Mouse (Mus musculus) left cerebral cortex, adult 2 months (tissue): ENCODE results near the gene St6galnac4. TPM values are rescaled to one million over a fixed set of nuclear protein-coding genes. Genes with fewer than 3 reads are reported as not detected.

ENCODE experiments used
- DNase-seq, 2 experiments: peaks; one replicate each; pipeline ENCODE4 v3.0.0; 2021 to 2022; ENCODE audit warnings: low spot score in 2 of 2, mixed read lengths in 1 of 2; ENCODE audit errors: extremely low spot score in 1 of 2
- H3K27ac ChIP-seq: fragments of 200-600 bp; 2 replicates; pipeline ENCODE4 v1.8.1; 2022
- H3K4me3 ChIP-seq: fragments of 200-600 bp; 2 replicates; pipeline ENCODE4 v1.8.1; 2022
- CTCF ChIP-seq: fragments of 200-600 bp; IDR thresholded peaks from 2 replicates; pipeline ENCODE4 v1.8.1; 2022; ENCODE audit warnings: antibody characterized with exemption, mild to moderate bottlenecking, moderate library complexity
- intact Hi-C: fragments of 180-260 bp; cut with DNase I; formaldehyde crosslinking; loops from one replicate; pipeline ENCODE4 v1.15.1; 2025
- total RNA-seq, 2 experiments: library from RNA; stranded (reverse); gene quantifications; 2 replicates each; pipeline ENCODE4 v1.2.3; 2021

St6galnac4 gene
- total RNA-seq, 2 experiments from 2014 or later, result 37.2 to 38.0 TPM

DNA sequence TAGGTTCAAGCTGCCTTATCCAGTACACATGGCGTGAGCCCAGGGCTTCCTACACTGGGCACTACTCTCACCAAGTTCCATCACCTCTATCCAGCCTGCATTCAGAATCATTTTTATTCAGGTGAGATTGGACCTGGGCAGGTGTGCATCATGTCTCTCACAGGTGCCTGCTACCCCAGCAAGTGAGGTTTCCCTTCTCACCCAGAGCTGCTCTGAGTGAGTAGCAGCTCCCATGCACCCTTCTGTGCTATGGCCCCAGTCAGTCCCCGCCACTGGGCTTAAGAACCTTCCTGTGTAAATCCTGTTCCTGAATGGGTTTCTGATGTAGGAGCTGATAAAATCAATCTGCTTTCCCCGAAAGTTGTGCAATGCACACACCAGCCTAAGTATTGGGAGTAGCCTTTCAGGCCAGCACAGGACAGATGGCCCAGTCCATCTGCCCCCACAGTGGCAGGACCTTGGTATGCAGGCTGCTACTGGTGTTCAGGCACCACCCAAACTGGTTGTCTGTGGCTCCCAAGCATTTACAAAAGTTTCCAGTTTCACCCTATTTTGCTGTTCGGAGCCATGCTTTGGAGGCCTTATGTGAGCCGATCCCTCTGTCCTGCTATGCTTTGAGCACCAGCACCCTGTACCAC lies 37.3 kb downstream of the St6galnac4 start:
- H3K4me3 ChIP-seq, result no peak overlapping the region
- intact Hi-C loops, result no loop called here
- H3K27ac ChIP-seq, result no peak overlapping the region; the same call in 1 of the 2 replicates
- no peak for DNase-seq
- no peak for TF ChIP-seq CTCF

DNA sequence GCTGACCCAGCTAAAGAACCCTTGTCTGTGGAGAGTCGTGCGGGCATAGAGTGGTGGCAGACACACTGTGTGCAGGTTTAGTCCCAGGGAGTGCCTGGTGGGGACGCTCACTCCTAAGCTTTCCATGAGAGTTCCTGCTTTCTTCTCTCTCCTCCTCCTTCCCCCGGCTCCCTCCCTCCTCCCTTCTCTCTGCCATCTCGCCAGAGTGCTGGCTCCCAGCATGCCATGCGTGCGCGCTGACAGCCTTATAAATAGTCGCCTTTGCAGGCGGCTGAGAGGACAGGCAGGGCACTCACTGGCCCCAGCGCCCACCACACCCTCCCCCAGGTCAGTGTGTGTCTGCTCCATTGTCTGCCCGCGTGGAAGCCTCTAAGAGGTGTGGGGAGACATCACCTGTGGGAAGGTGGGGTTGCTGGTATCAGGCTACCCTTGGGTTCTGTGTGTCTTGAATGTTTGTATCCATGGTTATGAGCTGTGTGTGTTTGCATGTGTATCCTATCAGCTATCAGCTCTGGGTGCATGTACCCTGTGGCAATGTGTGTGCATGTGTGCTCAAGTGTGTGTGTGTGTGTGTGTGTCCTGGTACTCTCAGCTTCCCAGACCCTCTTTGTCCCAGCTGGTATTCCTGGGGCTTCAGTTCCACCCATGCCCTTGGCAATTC lies 38.4 kb downstream of the St6galnac4 start:
- Histone ChIP-seq H3K27ac (peak overlapping the region; percentile 98), H3K4me3 (peak overlapping the region; percentile 54)
- peak; percentile 87 to 88 for DNase-seq
- intact Hi-C loops, result no loop called here
- TF ChIP-seq CTCF, result peak; percentile 30

DNA sequence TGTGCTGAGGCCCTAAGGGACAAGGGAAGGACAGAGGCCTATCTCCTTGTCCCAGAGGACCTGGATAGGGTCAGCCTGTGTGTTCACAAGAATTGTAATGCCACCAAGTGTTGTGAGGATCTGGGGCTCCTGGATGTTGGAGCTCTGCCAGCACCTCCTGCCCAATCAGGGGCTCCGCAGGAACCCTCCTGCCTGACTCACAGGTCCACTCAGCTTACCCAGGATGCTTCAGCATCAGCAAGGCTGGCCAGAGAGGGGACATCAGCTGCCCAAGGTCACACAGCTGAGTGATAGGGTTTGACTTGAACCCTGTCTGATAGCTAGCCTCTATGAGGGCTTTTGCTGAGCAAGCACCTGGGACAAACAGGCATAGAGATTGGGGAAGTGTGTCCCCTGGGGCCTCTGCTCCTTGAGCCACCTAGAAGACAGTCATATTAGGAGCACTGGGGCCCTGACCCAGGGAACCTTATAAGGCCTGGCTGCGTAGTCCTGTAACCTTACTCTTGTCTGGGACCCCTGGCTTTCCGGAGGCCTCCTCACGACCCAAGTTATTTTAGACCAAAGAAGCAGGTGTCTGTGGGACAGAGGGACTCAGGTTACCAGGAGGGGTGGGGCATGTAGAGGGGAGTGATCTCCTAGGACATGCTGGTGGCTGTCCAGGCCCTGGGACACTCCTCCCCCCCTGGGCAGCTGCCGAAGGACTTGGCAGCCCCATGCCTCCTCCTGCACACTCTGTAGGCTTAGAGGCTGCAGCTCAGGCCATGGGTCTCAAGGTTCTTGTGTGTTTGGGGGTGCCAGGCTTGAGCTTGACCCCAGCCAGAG lies 39.2 kb downstream of the St6galnac4 start:
- H3K27ac ChIP-seq, result peak overlapping the region; percentile 98
- no peak for TF ChIP-seq CTCF
- intact Hi-C loops, result no loop called here

DNA sequence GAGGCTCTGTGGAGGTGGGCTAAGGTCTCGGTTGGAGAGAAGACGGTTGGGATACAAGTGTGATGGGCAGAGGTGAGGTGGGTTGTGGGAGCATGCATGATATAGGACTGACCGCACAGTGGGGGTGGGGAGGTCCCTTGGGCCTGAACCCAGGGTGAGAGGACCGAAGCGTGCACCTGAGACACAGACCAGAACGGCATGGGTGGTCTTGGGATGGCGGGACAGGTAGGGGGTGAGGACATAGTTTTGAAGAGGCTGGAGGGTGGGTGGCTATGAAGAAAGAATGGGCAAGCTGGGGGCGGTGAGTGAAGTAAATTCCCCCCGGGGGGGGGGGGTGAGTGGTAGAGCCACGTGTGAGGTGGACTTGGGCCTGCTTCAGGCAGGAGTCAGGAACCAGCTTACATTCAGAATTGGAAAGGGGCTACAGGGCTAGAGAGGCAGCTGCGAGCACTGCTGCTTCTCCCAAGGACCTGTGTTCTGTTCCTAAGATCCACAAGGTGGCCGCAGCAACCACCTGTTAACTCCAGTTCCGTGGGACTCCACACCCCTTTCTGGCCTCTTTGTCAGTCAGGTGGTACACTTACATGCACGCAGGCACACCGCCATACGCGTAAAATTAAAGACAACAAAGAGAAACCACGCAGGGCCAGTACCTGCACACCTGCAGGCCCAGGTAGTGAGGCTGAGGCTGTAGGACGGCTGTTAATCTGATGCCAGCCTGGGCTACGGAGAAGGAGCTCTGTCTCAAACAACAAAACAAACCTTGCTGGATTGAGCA lies 40.6 kb downstream of the St6galnac4 start:
- intact Hi-C loops, result no loop called here
- peak overlapping the region; percentile 68; the same call in 1 of the 2 replicates for H3K27ac ChIP-seq
- no peak for DNase-seq
- no peak for TF ChIP-seq CTCF
- peak overlapping the region; percentile 40 for H3K4me3 ChIP-seq

More for the DNA sequence above, 39.2 kb downstream of the St6galnac4 start:
- peak; percentile 62 to 68 for DNase-seq
- H3K4me3 ChIP-seq, result peak overlapping the region; percentile 54

DNA sequence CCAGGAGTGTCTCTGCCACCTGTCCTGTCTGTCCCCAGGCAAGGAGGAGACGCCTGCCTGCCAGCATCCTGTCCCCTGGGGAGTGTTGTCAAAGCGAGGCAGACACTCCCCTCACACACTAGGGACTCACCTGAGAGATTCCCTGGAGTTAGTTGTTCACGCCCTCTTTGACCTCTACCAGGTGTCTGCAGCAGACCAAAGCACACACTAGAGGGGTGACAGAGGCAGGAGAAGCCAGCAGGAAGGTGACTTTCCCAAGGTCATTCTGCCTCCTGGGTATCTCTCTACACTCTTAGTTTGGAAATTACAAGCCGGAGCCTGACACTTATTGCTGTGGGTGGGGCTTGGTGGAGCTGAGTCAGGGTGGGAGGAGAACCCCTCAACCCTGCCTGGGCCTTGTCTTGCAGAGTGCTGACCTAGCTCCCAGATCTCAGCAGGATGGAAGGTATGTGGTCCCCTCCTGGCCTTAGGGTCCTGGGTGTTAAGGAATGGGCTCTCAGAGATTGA lies 41.2 kb downstream of the St6galnac4 start:
- no peak for DNase-seq
- peak overlapping the region; percentile 40 for H3K4me3 ChIP-seq
- intact Hi-C loops, result no loop called here
- peak overlapping the region; percentile 68; the same call in 1 of the 2 replicates for H3K27ac ChIP-seq
- no peak for TF ChIP-seq CTCF

DNA sequence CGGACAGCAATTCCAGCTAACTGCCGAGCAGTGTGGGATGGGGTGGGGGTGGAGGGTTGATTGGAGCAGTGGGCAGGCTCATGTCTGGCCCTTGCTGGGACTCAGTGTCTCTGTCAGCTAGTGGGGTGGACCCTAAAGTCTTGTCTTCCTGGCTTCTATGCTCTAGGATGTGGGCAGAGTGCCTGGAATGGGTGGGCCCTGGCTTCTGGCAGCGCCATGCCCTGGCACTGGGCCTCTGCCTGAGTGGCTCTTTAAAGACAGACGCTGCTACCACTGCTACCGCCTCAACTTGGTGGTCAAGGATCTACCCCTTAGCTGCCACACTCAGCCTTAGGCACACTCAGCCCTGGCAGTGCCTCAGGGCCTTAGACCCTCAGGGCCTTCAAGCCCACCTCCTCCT lies 41.8 kb downstream of the St6galnac4 start:
- H3K4me3 ChIP-seq, result peak overlapping the region; percentile 40
- H3K27ac ChIP-seq, result peak overlapping the region; percentile 68; the same call in 1 of the 2 replicates
- intact Hi-C loops, result no loop called here
- no peak for TF ChIP-seq CTCF
- DNase-seq, result peak; percentile 63 to 66

DNA sequence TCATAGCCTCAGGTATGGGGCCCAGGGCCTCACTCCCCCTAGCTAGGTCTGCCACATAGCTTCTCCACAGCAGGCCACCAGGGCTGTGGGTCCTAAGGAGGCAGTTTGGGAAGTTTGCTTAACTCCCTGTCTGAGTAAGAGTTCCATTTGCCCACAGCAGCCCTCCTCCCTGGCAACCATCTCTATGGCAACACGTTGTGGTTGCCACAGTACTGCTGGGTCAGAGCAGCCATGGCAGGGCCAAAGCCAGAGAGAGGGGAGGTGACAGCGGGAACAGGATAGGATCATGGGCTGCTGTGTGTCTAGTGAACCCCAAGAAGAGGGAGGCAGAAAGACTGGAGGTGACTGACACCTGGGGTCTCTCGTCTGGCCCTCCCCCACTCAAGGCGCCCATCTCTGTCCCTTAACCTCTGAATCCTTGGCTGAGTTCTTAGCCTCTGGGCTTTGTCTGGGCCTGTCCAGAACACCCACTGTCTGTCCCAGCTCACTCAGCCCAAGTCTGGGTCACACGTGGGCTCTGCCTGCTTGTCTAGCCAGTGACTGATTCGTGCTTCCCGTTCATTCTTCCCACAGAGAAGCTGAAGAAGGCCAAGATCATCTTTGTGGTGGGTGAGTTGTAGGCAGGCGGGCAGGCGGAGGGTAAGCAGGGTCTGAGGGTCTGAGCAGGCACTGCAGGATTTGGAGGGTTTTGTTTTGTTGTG lies 42.5 kb downstream of the St6galnac4 start:
- intact Hi-C loops, result no loop called here
- peak overlapping the region; percentile 75 for H3K27ac ChIP-seq

DNA sequence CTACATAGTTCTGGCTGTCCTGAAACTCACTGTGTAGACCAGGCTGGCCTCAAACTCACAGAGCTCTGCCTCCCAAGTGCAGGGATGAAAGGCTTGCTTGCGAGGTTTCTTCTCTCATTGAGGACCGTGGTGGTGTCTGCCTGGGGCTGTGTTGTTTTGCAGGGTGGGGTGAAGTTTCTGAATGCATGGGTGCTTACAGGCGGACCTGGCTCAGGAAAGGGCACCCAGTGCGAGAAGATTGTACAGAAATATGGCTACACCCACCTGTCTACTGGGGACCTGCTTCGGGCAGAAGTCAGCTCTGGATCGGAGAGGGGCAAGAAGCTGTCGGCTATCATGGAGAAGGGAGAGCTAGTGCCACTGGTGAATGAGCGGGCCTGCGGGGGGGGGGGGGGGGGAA lies 43.1 kb downstream of the St6galnac4 start:
- Histone ChIP-seq H3K27ac (no peak overlapping the region), H3K4me3 (no peak overlapping the region)
- no peak for DNase-seq
- intact Hi-C loops, result loop anchor here (5.0 kb wide), 1 partner anchor 127 kb away; the partner anchor contains the start of gene Tor2a
- TF ChIP-seq CTCF, result no peak

More for the DNA sequence above, 42.5 kb downstream of the St6galnac4 start:
- TF ChIP-seq CTCF, result no peak
- DNase-seq, result peak; percentile 36 to 62
- H3K4me3 ChIP-seq, result peak overlapping the region; percentile 40

DNA sequence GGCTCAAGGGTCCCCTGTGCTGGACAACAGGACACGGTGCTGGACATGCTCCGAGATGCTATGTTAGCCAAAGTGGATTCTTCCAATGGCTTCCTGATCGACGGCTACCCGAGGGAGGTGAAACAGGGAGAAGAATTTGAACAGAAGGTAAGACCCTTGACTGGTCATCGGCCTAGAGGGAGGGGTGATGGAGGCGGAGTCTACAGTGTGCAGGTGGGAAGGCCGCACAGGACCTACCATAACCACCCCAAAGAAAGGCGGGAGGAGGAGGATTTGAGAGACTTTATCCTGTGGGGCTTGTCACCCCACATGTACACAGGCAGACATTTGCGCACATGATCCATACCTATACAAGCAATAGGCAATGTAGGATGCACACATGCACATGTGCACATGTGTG lies 44.2 kb downstream of the St6galnac4 start:
- DNase-seq, result no peak
- H3K27ac ChIP-seq, result no peak overlapping the region
- TF ChIP-seq CTCF, result no peak
- no peak overlapping the region for H3K4me3 ChIP-seq
- intact Hi-C loops, result loop anchor here (5.0 kb wide), 1 partner anchor 126 kb away; the partner anchor contains the start of gene Tor2a

DNA sequence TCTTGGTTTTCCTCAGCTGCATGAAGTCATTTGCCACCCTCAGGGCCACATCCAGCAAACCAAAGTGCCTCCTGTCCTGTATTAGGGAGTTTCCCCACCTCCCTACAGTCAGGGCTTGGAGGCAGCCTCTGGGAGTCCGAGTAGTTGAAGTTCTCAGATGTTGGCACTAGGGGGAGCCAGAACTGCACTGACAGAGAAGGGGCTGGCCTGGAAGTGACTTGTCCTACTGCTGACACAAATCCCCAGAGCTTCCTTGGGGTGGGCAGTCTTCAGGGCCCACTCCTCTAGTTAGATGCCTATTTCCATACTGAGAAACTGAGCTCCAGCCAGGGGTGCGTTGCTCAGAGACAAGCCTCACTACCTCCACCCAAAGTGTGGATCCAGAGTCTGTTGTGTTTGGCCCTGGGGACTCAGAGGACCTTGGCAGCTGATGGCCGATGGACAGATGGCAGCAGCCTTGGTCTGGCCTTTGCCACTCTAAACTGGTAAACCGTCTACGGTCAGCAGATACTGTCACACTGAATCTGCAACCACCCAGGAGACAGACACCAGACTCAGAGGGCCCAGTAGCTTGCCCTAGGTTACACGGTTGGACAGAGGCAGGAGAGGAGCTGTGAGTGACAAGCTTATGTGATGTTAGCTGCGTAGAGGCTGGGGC lies 45.0 kb downstream of the St6galnac4 start:
- H3K4me3 ChIP-seq, result no peak overlapping the region
- intact Hi-C loops, result loop anchor here (1.0 to 5.0 kb wide), 2 partner anchors 57 to 125 kb away; partner anchors contain the start of gene Tor2a
- peak; percentile 96 for TF ChIP-seq CTCF
- no peak overlapping the region; the same call in 1 of the 2 replicates for H3K27ac ChIP-seq
- DNase-seq, result peak; percentile 76 to 83
